Mouse (Mus musculus): ENCODE results near the gene Ucma.
"Not testable (repeated sequence)": the region's sequence is repeated elsewhere in the genome, so short reads cannot be mapped to it uniquely, and the experiment has no call there.

The Ucma gene

DNA sequence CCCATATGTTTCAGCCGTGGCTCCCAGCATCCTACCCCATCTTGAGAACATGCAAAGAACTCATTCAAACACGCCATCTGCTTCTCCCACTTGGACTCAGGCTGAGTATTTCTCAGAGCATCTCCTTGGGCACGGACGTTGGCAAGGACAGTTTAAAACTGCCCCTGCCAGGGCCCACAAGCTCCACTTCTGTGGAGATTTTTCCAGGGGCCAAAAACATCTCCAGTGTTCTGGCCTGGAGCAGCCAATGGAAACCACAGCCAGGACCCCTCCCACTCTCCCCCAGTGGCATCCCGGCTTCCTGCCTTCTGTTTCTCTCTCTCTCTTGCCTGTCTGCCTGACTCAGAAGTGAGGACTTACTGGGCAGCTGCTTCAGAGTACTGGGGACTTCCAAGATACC lies at the start of gene Ucma:
TSS of gene Ucma (plus strand) at position 316 of the 400 bp plus-strand sequence.
- in situ Hi-C loops (cut with MboI; ENCODE audit: low pct_unique_long_range_greater_than_20kb in 1 of 2, low sequenced_read_pairs in 2 of 2, unreplicated experiment in 1 of 2), result no loop called here

- in situ Hi-C loops (cut with MboI; ENCODE audit: low pct_unique_long_range_greater_than_20kb in 1 of 2, low sequenced_read_pairs in 2 of 2, unreplicated experiment in 1 of 2), result loop anchor here in 1 of 2 experiments (5.0 kb wide), 1 partner anchor 55 kb away; no protein-coding TSS in a partner anchor
These were observed 48.5 kb upstream of the Ucma start for GRCm38 (mm10) chr2:4927391-4927790.

- in situ Hi-C loops (cut with MboI; ENCODE audit: low pct_unique_long_range_greater_than_20kb in 1 of 2, low sequenced_read_pairs in 2 of 2, unreplicated experiment in 1 of 2), result loop anchor here in 1 of 2 experiments (5.0 kb wide), 1 partner anchor 53 kb away; no protein-coding TSS in a partner anchor
These were observed 46.7 kb upstream of the Ucma start for GRCm38 (mm10) chr2:4929230-4929629.

- in situ Hi-C loops (cut with MboI; ENCODE audit: low pct_unique_long_range_greater_than_20kb in 1 of 2, low sequenced_read_pairs in 2 of 2, unreplicated experiment in 1 of 2), result no loop called here
These were observed 41.4 kb upstream of the Ucma start for GRCm38 (mm10) chr2:4934516-4934915.

- in situ Hi-C loops (cut with MboI; ENCODE audit: low pct_unique_long_range_greater_than_20kb in 1 of 2, low sequenced_read_pairs in 2 of 2, unreplicated experiment in 1 of 2), result no loop called here
These were observed 38.0 kb upstream of the Ucma start for GRCm38 (mm10) chr2:4937931-4938330.

GRCm38 (mm10) chr2:4940861-4941260 lies 35.1 kb upstream of the Ucma start:
- in situ Hi-C loops (cut with MboI; ENCODE audit: low pct_unique_long_range_greater_than_20kb in 1 of 2, low sequenced_read_pairs in 2 of 2, unreplicated experiment in 1 of 2), result no loop called here

GRCm38 (mm10) chr2:4949691-4950090 lies 26.2 kb upstream of the Ucma start:
- in situ Hi-C loops (cut with MboI; ENCODE audit: low pct_unique_long_range_greater_than_20kb in 1 of 2, low sequenced_read_pairs in 2 of 2, unreplicated experiment in 1 of 2), result not testable (repeated sequence)

DNA sequence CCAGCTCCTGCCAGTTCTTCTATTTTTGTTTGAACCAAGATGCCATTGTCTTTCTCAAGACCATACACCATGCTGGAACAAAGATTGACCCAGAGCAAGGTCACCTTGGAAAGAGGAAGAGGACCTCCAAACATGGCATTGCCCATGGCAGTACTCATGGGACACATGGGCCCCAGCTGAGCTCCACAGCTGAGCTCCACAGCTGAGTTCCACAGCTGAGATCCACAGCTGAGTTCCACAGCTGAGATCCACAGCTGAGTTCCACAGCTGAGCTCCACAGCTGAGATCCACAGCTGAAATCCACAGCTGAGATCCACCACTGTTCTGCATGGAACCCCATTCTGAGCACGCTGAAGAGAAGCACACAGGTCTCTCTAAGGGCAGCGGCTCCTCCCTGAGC lies 24.9 kb upstream of the Ucma start:
- in situ Hi-C loops (cut with MboI; ENCODE audit: low pct_unique_long_range_greater_than_20kb in 1 of 2, low sequenced_read_pairs in 2 of 2, unreplicated experiment in 1 of 2), result no loop called here

DNA sequence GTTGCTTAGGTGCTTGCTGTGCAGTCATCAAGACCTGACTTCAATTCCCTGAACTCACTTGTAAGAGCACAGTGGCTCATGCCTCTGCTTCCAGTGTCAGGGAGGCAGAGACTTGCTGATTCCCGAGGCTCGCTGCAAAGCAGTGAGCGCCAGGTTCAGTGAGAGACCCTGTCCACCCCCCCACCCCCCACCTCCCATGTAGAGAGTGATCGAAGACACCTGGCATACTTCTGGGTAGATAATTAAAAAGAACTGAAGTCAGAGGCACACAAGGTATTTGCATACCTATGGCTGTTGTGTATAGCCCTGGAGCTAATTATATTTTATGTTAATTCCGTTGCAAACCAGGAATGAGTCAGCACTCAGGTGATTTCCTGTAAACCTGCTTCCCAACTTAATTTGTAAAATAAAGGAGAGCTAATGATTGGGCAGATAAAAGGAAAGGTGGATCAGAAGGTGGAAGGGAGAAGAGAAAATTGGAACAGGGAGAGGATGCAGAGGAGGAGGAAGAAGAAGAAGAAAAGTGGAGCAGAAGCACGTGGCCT lies 21.6 kb upstream of the Ucma start:
- in situ Hi-C loops (cut with MboI; ENCODE audit: low pct_unique_long_range_greater_than_20kb in 1 of 2, low sequenced_read_pairs in 2 of 2, unreplicated experiment in 1 of 2), result no loop called here

DNA sequence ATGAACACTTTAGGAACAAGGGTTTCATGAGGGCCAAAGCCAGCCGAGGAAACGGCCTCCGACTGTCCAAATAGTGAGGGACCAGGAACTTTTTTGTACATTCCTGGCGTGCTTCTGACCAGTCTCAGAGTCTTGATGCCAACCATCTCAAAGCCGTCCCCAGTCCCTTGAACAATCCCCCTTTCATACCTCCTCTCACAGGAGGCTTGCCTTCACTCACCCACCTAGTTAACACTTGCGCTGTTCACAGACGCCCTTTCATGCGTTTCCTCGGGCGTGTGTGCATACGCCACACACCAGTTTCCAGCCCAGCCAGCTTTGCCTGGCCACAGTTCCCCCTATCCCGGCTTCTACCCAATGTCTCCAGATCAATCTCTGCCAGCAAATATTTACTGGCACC lies 17.9 kb upstream of the Ucma start:
- in situ Hi-C loops (cut with MboI; ENCODE audit: low pct_unique_long_range_greater_than_20kb in 1 of 2, low sequenced_read_pairs in 2 of 2, unreplicated experiment in 1 of 2), result no loop called here

GRCm38 (mm10) chr2:4967806-4968205 lies 8.1 kb upstream of the Ucma start:
- in situ Hi-C loops (cut with MboI; ENCODE audit: low pct_unique_long_range_greater_than_20kb in 1 of 2, low sequenced_read_pairs in 2 of 2, unreplicated experiment in 1 of 2), result no loop called here

- in situ Hi-C loops (cut with MboI; ENCODE audit: low pct_unique_long_range_greater_than_20kb in 1 of 2, low sequenced_read_pairs in 2 of 2, unreplicated experiment in 1 of 2), result no loop called here
These were observed 6.8 kb upstream of the Ucma start for GRCm38 (mm10) chr2:4969083-4969482.

DNA sequence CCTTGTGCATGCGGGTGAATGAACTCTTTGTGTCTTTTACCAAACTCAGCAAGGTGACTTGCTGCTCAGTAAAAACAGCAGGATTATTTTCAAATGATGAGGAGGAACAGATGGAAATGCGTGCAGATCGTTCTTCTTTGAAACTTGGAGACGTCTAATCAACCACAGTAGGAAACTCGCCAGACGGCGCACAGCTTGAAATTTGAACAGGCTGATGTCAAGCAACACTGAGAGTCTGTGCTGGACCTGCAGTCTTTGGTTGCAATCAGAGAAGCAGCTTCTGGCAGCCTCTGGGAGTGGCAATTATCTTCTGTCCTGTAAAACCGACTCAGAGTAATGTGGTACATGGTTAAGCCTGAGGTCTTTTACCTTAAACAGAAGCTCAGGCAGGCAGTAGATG lies 2.2 kb downstream of the Ucma start:
- in situ Hi-C loops (cut with MboI; ENCODE audit: low pct_unique_long_range_greater_than_20kb in 1 of 2, low sequenced_read_pairs in 2 of 2, unreplicated experiment in 1 of 2), result no loop called here

- in situ Hi-C loops (cut with MboI; ENCODE audit: low pct_unique_long_range_greater_than_20kb in 1 of 2, low sequenced_read_pairs in 2 of 2, unreplicated experiment in 1 of 2), result loop anchor here in 1 of 2 experiments (5.0 kb wide), 1 partner anchor 57 kb away; no protein-coding TSS in a partner anchor
These were observed 8.1 kb downstream of the Ucma start for GRCm38 (mm10) chr2:4983987-4984386.

GRCm38 (mm10) chr2:4985000-4985399 lies 9.1 kb downstream of the Ucma start:
- in situ Hi-C loops (cut with MboI; ENCODE audit: low pct_unique_long_range_greater_than_20kb in 1 of 2, low sequenced_read_pairs in 2 of 2, unreplicated experiment in 1 of 2), result loop anchor here (5.0 kb wide), 2 partner anchors 58 to 68 kb away; partner anchors contain the start of gene Phyh (in 1 of the 2)

DNA sequence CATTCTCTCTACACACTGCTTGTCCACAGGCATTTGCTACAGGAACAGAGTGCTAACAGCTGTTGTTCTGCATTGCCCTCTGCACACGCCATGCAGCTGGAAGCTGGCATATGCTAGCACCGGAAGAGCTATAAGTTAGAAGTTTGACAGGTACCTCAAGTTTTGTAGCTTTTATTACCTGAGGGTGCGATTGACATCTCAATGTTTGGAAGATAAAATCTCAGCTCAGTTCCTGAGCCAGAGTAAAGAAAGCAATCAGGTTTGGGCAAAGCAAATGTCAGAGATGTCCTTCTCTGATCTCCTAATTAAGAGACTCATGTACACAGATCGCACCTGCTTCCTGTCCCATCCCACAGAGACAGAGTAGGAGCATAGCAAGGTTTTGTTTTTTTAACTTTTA lies 10.9 kb downstream of the Ucma start:
- in situ Hi-C loops (cut with MboI; ENCODE audit: low pct_unique_long_range_greater_than_20kb in 1 of 2, low sequenced_read_pairs in 2 of 2, unreplicated experiment in 1 of 2), result loop anchor here in 1 of 2 experiments (5.0 kb wide), 1 partner anchor 69 kb away; the partner anchor contains the start of gene Phyh

DNA sequence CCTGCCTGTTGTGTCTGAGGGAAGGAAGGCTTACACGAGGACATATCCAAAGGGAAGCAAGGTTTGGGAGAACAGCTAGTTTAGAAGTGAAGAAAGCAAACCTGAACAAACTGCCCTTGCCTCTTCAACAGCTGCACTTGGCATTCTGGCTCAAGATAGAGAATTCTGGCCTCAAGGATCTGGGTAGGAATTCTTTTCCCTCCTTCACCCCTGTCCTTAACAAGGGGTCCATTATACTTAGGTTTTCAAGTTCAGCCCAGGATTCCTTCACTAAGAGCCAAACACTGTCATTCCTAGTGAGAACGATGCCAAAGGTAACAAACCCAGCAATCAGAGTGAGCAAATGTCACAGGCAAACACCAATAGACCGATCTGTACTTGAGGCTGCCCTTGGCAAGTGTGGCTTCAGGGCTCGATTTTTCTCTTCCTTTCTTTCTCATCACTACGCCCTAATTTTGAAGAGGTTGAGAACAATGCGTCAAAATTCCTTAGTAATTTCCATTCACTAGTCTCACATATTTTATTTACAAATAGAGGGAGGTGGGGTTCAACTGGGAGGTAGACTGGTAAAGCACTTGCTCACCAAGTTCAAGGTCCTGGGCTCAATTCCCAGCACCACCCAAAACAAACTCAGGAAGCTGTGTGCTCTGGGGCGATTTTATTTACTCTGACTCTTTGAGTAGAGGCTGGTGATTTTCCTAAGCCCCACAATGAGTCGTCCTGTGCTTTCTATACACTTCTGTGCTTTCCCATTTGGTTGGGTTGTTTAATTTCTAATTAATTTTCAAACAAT lies 11.7 kb downstream of the Ucma start:
- in situ Hi-C loops (cut with MboI; ENCODE audit: low pct_unique_long_range_greater_than_20kb in 1 of 2, low sequenced_read_pairs in 2 of 2, unreplicated experiment in 1 of 2), result loop anchor here in 1 of 2 experiments (5.0 kb wide), 1 partner anchor 70 kb away; the partner anchor contains the start of gene Phyh

DNA sequence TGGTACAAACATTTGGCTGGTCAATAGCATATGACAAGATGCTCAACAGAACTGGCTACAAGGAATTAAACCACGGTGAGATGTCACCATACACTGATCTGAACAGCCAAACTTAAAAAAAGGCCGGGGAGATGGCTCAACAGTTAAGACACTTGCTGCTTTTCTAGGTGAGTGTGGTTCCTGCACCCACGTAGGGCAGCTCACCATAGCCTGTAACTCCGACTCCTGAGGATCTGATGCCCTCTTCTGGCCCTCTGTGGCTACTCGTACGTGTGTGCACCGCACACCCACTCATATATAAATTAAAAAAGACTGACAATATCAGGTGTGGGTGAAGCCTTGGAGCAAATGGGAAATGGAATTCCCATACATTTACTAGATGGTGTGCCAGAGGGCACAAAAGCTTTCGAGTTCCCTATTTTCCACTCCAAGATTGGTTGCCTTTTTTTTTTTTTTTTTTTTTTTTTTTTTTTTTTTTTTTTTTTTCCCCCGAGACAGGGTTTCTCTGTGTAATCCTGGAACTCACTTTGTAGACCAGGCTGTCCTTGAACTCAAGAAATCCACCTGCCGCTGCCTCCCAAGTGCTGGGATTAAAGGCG lies 13.0 kb downstream of the Ucma start:
- in situ Hi-C loops (cut with MboI; ENCODE audit: low pct_unique_long_range_greater_than_20kb in 1 of 2, low sequenced_read_pairs in 2 of 2, unreplicated experiment in 1 of 2), result loop anchor here in 1 of 2 experiments (5.0 kb wide), 1 partner anchor 72 kb away; the partner anchor contains the start of gene Phyh

DNA sequence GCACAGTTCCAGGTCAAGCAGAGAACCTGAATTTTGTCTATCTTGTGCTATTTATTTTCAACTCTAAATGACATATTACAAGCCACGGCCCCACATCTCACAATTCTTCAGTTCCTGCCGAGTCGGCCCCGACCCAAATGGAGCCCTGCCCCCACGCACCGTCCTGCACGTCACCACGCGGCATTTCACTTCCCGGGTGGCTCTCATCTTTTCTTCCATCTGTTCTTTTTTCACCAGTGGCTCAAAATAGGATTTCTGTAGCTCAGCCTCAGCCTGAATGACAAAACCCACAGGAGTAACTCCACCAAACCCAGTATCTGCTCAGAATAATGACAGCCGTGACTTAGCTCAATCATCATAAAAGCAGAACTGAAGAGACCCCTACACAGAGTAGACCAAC lies 17.7 kb downstream of the Ucma start:
- in situ Hi-C loops (cut with MboI; ENCODE audit: low pct_unique_long_range_greater_than_20kb in 1 of 2, low sequenced_read_pairs in 2 of 2, unreplicated experiment in 1 of 2), result no loop called here
